Mouse (Mus musculus) embryo, embryonic 11 days (tissue): ENCODE measurements around the gene Itga6.

Source experiments
- DNase-seq: peaks from one replicate; pipeline ENCODE4 v3.0.0-alpha.2; 2015

The Itga6 gene

GRCm38 (mm10) chr2:71734792-71735392, 10.5 kb upstream of the Itga6 start:
- DNase-seq, result no peak

- no peak for DNase-seq
Observed at GRCm38 (mm10) chr2:71735541-71736159, 9.8 kb upstream of the Itga6 start.

- DNase-seq, result no peak
Observed at GRCm38 (mm10) chr2:71736213-71736612, 9.2 kb upstream of the Itga6 start.

GRCm38 (mm10) chr2:71739173-71739860, 6.1 kb upstream of the Itga6 start:
- DNase-seq, result no peak

GRCm38 (mm10) chr2:71742557-71742956, 2.9 kb upstream of the Itga6 start:
- DNase-seq, result no peak

DNA sequence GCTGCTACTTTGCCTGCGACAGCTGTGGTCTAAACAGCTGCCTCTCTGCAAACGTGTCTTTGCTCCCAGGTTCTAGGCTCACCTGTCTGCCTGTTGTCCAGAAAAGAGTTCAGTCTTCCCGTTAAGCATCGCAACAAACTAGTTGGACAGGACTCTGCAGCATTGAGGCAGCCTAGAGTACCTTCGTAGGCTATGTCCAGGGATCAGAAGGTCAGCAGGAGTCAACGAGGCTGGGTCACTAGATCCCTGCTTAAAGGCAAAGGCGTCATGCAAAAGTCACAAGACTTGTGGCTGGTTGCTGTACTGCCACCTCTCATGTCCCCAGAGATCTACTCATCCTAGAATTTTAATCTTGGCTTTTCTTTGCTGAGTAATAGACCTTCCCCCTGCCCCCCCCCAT, 2.0 kb upstream of the Itga6 start:
- no peak for DNase-seq

- DNase-seq, result peak; percentile 27
Observed at GRCm38 (mm10) chr2:71744320-71744719, 1.1 kb upstream of the Itga6 start.

GRCm38 (mm10) chr2:71744861-71745507, 432 bp upstream of the Itga6 start:
- DNase-seq, result peak; percentile 68

- no peak for DNase-seq
Observed at GRCm38 (mm10) chr2:71748451-71748850, 3.0 kb downstream of the Itga6 start.

- peak; percentile 66 for DNase-seq
Observed at GRCm38 (mm10) chr2:71749367-71750086, 4.1 kb downstream of the Itga6 start.

DNA sequence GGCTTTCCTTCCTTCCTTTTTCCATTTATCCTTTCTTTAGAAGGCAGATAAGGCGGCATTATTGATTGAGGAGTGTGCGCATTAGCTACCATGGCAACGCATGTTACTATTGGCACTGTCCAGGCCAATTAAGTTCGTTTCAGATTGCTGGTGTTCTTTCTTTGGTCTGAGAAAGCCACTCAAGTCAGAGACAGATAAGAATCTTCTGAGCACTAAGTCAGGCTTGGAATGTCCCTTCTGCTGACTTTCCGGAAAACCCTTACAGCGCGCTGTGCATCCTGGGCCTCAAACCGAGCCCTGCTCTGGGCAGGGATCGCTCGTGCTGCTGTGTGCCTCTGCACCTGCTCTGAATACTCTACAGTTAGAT, 4.7 kb downstream of the Itga6 start:
- DNase-seq, result peak; percentile 43

DNA sequence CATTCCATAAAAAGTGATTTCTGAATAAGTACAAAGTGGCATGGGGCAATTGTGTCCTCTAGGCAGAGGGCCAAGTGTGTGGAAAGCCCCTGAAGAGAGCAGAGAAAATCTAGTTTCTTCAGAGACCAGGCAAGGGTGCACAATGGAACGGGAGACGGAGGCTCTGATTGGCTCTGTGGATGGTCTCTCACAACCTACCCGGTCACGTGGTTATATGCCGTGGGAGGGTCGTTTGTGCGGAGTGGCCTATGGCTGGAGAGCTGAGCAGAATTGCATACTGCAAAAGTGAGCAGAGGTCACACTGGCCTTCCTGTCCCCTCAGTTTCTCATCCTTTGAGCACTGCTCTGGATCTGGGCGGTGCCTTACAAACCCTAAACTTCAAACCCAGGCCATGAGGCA, 5.9 kb downstream of the Itga6 start:
- DNase-seq, result no peak

DNA sequence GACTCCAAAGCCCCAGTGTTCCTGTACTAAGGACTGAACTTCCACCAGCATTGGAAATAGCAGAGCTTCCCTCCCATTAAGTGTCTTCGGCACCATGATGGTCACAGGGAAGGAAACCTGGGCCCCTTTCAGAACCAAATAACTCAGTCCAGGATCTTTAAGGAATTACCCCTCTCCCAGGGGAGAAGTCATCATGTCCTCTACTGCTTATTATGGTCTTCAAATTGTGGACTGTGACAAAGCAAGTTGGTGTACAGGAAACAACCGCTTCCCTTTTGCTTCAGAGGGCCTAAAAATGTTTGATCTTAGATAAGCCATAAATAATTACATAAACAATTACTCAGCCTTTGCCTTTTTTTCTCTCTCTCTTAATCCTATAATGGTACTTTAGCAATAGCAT, 6.4 kb downstream of the Itga6 start:
- DNase-seq, result no peak

- no peak for DNase-seq
Observed at GRCm38 (mm10) chr2:71752383-71752782, 7.0 kb downstream of the Itga6 start.

GRCm38 (mm10) chr2:71753161-71753560, 7.7 kb downstream of the Itga6 start:
- DNase-seq, result no peak

DNA sequence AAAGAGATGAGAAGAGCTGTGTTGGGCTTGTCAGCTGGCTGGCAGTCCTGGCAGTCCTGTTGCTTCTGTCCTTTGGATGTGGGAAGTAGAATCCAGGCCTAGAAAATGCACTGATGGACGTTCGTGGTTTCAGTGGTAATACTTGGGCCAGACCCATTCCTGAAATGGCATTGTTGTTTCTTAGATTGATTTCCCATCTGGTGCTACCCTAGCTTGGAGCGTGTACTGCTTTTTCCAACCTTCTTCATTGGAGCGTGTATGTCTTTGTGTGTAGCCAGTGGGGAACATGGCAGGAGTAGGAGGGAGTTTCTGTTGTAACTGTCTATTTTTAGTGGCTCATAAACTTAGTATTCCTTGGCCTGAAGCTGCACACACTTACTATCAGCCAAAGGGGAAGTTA, 10.3 kb downstream of the Itga6 start:
- no peak for DNase-seq

- DNase-seq, result no peak
Observed at GRCm38 (mm10) chr2:71757098-71757497, 11.7 kb downstream of the Itga6 start.

GRCm38 (mm10) chr2:71758591-71759531, 13.4 kb downstream of the Itga6 start:
- no peak for DNase-seq

DNA sequence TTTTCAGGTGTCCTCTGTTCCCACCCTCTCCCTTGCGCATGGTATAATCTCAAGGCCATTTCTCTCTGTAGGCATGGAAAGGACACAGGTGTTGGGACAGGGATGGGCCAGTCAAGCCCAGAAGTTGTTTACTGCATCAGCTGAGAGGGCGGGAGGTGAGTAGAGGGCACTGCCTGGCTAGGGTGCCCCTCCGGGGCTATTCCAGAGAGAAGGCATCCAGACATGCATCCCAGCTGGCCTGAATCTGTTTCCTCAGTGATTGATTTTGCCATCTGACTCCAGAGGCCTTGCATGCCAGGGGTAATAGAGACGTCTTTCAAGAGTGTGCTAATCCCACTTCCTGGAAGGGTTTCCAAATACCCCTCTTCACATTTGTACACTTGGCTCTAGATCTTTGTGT, 14.7 kb downstream of the Itga6 start:
- DNase-seq, result no peak

DNA sequence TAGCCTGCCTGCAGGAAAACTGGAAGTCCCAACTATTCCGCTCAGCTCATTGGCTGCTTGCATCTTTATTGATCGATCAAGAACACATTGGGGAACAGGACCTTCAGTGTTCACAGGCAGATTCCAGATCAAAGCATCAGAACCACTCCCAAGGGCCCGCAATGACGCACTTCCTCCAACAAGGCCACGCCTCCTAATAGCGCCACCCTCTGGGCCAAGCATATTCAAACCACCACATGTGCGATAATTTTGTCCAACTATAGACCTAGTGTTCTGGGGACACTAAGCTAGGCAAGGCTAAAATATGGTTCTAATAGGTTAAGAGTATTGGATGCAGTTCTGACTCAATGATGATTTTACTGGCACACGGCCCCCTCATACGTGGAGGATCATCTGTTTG, 15.7 kb downstream of the Itga6 start:
- DNase-seq, result no peak

- no peak for DNase-seq
Observed at GRCm38 (mm10) chr2:71764525-71764924, 19.1 kb downstream of the Itga6 start.
